Mouse (Mus musculus): ENCODE data around the gene Cox19.

DNA sequence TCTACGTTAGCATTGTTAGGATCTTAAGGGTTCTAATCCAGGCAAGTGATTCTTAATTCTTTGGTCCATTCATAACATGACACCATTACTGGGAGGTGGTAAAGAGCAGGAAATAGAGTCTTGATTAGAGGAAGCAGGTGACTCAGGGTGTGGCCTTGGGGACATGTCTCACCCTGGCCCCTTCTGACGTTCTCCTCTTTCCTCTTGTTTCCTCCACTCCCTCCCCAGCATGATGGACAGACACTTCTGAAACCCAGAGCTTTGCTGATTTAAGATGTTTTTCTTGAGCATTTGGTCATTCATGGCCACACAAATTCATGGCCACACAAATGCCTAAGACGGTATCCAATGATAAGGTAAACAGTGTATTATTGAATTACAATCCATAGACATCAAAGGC, 41.3 kb downstream of the Cox19 start:
- TF ChIP-seq CTCF (IDR thresholded peaks at IDR 0.05; ENCODE audit: borderline replicate concordance, insufficient read depth, low read depth, low read length) (no peak), POLR2A (IDR thresholded peaks at IDR 0.05; ENCODE audit: borderline replicate concordance, insufficient read depth, low read length) (no peak)
